Mouse (Mus musculus) kidney, adult 2 months (tissue): Measurements from ENCODE around the gene Rpl36al. TPM values are rescaled to one million over a fixed set of nuclear protein-coding genes. Genes with fewer than 3 reads are reported as not detected.
A peak's percentile ranks its signal among the peaks of the same experiment; 100 is the strongest.
"Not testable (repeated sequence)": the region's sequence is repeated elsewhere in the genome, so short reads cannot be mapped to it uniquely, and the experiment has no call there.

Experiments
- DNase-seq: peaks from one replicate; pipeline ENCODE4 v3.0.0; 2021
- H3K27ac ChIP-seq: fragments of 200-500 bp; 2 replicates; pipeline ENCODE4 v1.5.1; 2012; ENCODE audit warnings: low read depth, low read length, control low read depth, inconsistent platforms; ENCODE audit not compliant: insufficient read depth
- H3K27me3 ChIP-seq: fragments of 200-500 bp; replicated peaks from 2 replicates; pipeline ENCODE4 v1.6.1; 2012; ENCODE audit warnings: mild to moderate bottlenecking, moderate library complexity, low read length, inconsistent platforms; ENCODE audit not compliant: control insufficient read depth, insufficient read depth
- H3K36me3 ChIP-seq: fragments of 200-500 bp; 2 replicates; pipeline ENCODE4 v1.6.1; 2012; ENCODE audit warnings: mild to moderate bottlenecking, moderate library complexity, low read length, inconsistent platforms; ENCODE audit not compliant: control insufficient read depth, insufficient read depth
- H3K4me1 ChIP-seq: fragments of 200-500 bp; 2 replicates; pipeline ENCODE4 v1.6.1; 2011; ENCODE audit warnings: low read length; ENCODE audit not compliant: control insufficient read depth, insufficient read depth
- H3K4me3 ChIP-seq: fragments of 200-500 bp; 2 replicates; pipeline ENCODE4 v1.5.1; 2011; ENCODE audit warnings: mild to moderate bottlenecking, low read depth, low read length, control low read depth; ENCODE audit not compliant: insufficient read depth
- CTCF ChIP-seq: fragments of 200-500 bp; conservative IDR thresholded peaks from 2 replicates; pipeline ENCODE4 v1.5.1; 2011; ENCODE audit warnings: low read depth, mild to moderate bottlenecking, control low read depth, low read length, moderate library complexity, mixed read lengths; ENCODE audit not compliant: insufficient read depth, insufficient read length
- POLR2A ChIP-seq: fragments of 200-500 bp; IDR thresholded peaks from one replicate; pipeline ENCODE4 v1.6.1; 2011; ENCODE audit warnings: low read depth, low read length, control low read depth
- WGBS: fragments of 180-500 bp; shearing (Covaris S2); methylation state at CpG from one replicate; pipeline ENCODE4 v1.1.7; 2018; 5-methylcytosine and 5-hydroxymethylcytosine counted together
- polyA plus RNA-seq: library from polyadenylated mRNA; depleted of rRNA; stranded (reverse); fragments of >200 nt; gene quantifications from 2 replicates; pipeline ENCODE4 v1.2.3, GENCODE M21; 2012

Gene Rpl36al
- polyA plus RNA-seq, 1 experiment = 190 TPM

- TF ChIP-seq POLR2A (no peak), CTCF (no peak)
- no peak overlapping the region for H3K27ac ChIP-seq
- H3K4me1 ChIP-seq = peaks cover 5% of the 10 kb centered on the region; the same call in 1 of the 2 replicates
- no peak overlapping the region for H3K4me3 ChIP-seq
- peaks cover 2% of the 10 kb centered on the region; the same call in 1 of the 2 replicates for H3K36me3 ChIP-seq
- no peaks in the 10 kb centered on the region for H3K27me3 ChIP-seq
- no peak for DNase-seq
- WGBS = 79% methylated on average over 4 of the region's 4 CpGs
Observed at GRCm38 (mm10) chr12:69181800-69182199, 2.1 kb downstream of the Rpl36al start.

- Histone ChIP-seq H3K4me3 (no peak overlapping the region), H3K27ac (no peak overlapping the region), H3K36me3 (peaks cover 2% of the 10 kb centered on the region; the same call in 1 of the 2 replicates), H3K27me3 (no peaks in the 10 kb centered on the region), H3K4me1 (no peaks in the 10 kb centered on the region)
- TF ChIP-seq POLR2A (no peak), CTCF (no peak)
- peak; percentile 33 for DNase-seq
- WGBS = 74% methylated on average over 12 of the region's 12 CpGs
Observed at GRCm38 (mm10) chr12:69179371-69179770, 4.5 kb downstream of the Rpl36al start.

GRCm38 (mm10) chr12:69177526-69177925 is 6.4 kb downstream of the Rpl36al start:
- Histone ChIP-seq H3K27ac (no peak overlapping the region), H3K27me3 (no peaks in the 10 kb centered on the region), H3K4me3 (no peak overlapping the region), H3K36me3 (peaks cover 2% of the 10 kb centered on the region; the same call in 1 of the 2 replicates), H3K4me1 (no peaks in the 10 kb centered on the region)
- TF ChIP-seq POLR2A (no peak), CTCF (no peak)
- no peak for DNase-seq
- 92% methylated on average over 3 of the region's 3 CpGs for WGBS

GRCm38 (mm10) chr12:69175975-69176374 is 7.9 kb downstream of the Rpl36al start:
- WGBS = 95% methylated on average over 3 of the region's 3 CpGs
- no peak overlapping the region for H3K4me3 ChIP-seq
- H3K27ac ChIP-seq = no peak overlapping the region
- H3K36me3 ChIP-seq = no peaks in the 10 kb centered on the region
- DNase-seq = no peak
- TF ChIP-seq POLR2A (no peak), CTCF (no peak)
- no peaks in the 10 kb centered on the region for H3K4me1 ChIP-seq
- H3K27me3 ChIP-seq = no peaks in the 10 kb centered on the region

- H3K27me3 ChIP-seq = no peaks in the 10 kb centered on the region
- no peak overlapping the region for H3K27ac ChIP-seq
- no peak overlapping the region for H3K4me3 ChIP-seq
- 0 out of 2 replicates have a peak, but pooled peaks cover 2% of the 10 kb centered on the region for H3K4me1 ChIP-seq
- H3K36me3 ChIP-seq = no peaks in the 10 kb centered on the region
- no peak for DNase-seq
- TF ChIP-seq POLR2A (no peak), CTCF (no peak)
- 84% methylated on average over 2 of the region's 2 CpGs for WGBS
Observed at GRCm38 (mm10) chr12:69171307-69171706, 12.6 kb downstream of the Rpl36al start.

GRCm38 (mm10) chr12:69168461-69169106 is 15.3 kb downstream of the Rpl36al start, which contains the start of gene Lrr1:
Gene Lrr1 (plus strand): TSS chr12:69168814.
- no peaks in the 10 kb centered on the region for H3K27me3 ChIP-seq
- TF ChIP-seq CTCF (no peak), POLR2A (no peak)
- peak within 1 kb of the TSS; percentile 90 for H3K27ac ChIP-seq
- DNase-seq = peak; percentile 91
- under 1% methylated on average over 40 of the region's 40 CpGs for WGBS
- H3K36me3 ChIP-seq = no peaks in the 10 kb centered on the region
- peak within 1 kb of the TSS; percentile 73 for H3K4me3 ChIP-seq
- 0 out of 2 replicates have a peak, but pooled peaks cover 2% of the 10 kb centered on the region for H3K4me1 ChIP-seq

GRCm38 (mm10) chr12:69167656-69168460 is 16.0 kb downstream of the Rpl36al start:
- WGBS = 8% methylated on average over 18 of the region's 18 CpGs

GRCm38 (mm10) chr12:69166861-69167581 is 16.9 kb downstream of the Rpl36al start:
- H3K4me1 ChIP-seq, H3K36me3 ChIP-seq, H3K27me3 ChIP-seq, DNase-seq, H3K27ac ChIP-seq, H3K4me3 ChIP-seq: not testable (repeated sequence)
- 79% methylated on average over 8 of the region's 8 CpGs for WGBS

More at GRCm38 (mm10) chr12:69167656-69168460, 16.0 kb downstream of the Rpl36al start:
- no peak for TF ChIP-seq POLR2A
- TF ChIP-seq CTCF = no peak
- peak overlapping the region; percentile 73 for H3K4me3 ChIP-seq
- 0 out of 2 replicates have a peak, but pooled peaks cover 2% of the 10 kb centered on the region for H3K4me1 ChIP-seq
- H3K36me3 ChIP-seq = no peaks in the 10 kb centered on the region
- no peak for DNase-seq
- H3K27me3 ChIP-seq = no peaks in the 10 kb centered on the region
- no peak overlapping the region for H3K27ac ChIP-seq
